Mouse (Mus musculus) myocyte (in vitro differentiated cells): ENCODE results near the gene Khdc4.

Experiments
- CEBPB ChIP-seq: IDR thresholded peaks from 2 replicates; pipeline ENCODE4 v1.6.1; 2011; ENCODE audit warnings: mild to moderate bottlenecking, moderate library complexity; ENCODE audit not compliant: poor library complexity, insufficient read depth, severe bottlenecking
- E2F4 ChIP-seq: IDR thresholded peaks from one replicate; pipeline ENCODE4 v1.6.1; 2011; ENCODE audit warnings: mild to moderate bottlenecking, control low read depth, moderate library complexity; ENCODE audit not compliant: insufficient read depth
- MAX ChIP-seq: IDR thresholded peaks from one replicate; pipeline ENCODE4 v1.6.1; 2011; ENCODE audit warnings: low read depth, mild to moderate bottlenecking, control low read depth
- MYOD1 ChIP-seq, 3 experiments: IDR thresholded peaks; one replicate each; pipeline ENCODE4 v1.6.1; 2011; ENCODE audit warnings: control low read depth in 2 of 3, low read depth in 2 of 3, mild to moderate bottlenecking in 2 of 3, moderate library complexity in 1 of 3; ENCODE audit not compliant: insufficient read length in 2 of 3, control insufficient read depth in 1 of 3
- POLR2A ChIP-seq: IDR thresholded peaks from one replicate; pipeline ENCODE4 v1.6.1; 2011; ENCODE audit warnings: low read depth, mild to moderate bottlenecking, control low read depth, moderate library complexity; ENCODE audit not compliant: insufficient read length
- POLR2AphosphoS2 ChIP-seq: IDR thresholded peaks from one replicate; pipeline ENCODE4 v1.6.1; 2011; ENCODE audit warnings: low read depth, control low read depth; ENCODE audit not compliant: insufficient read length
- SRF ChIP-seq: IDR thresholded peaks from one replicate; pipeline ENCODE4 v1.6.1; 2011; ENCODE audit warnings: low read depth; ENCODE audit not compliant: control insufficient read depth, insufficient read length
- TCF12 ChIP-seq: IDR thresholded peaks from one replicate; pipeline ENCODE4 v1.6.1; 2011; ENCODE audit warnings: mild to moderate bottlenecking, control low read depth; ENCODE audit not compliant: poor library complexity, insufficient read depth, severe bottlenecking
- USF1 ChIP-seq: IDR thresholded peaks from one replicate; pipeline ENCODE4 v1.6.1; 2011; ENCODE audit warnings: low read depth, mild to moderate bottlenecking, control low read depth, moderate library complexity

- TF ChIP-seq E2F4 (no peak), MYOD1 (IDR thresholded peaks at IDR 0.05; ENCODE audit: control insufficient read depth in 1 of 3, insufficient read length in 2 of 3, low read depth in 2 of 3) (no peak), POLR2A (peak; percentile 15), USF1 (no peak), SRF (no peak), TCF12 (no peak), MAX (no peak), POLR2AphosphoS2 (peak; percentile 10), CEBPB (no peak)
Measured at GRCm38 (mm10) chr3:88652846-88653515, 32.6 kb upstream of the Khdc4 start, which contains the start of gene Rxfp4.
